Mouse (Mus musculus) adrenal gland, adult 2 months (tissue): Measurements from ENCODE around the gene Insrr. TPM values are rescaled to one million over a fixed set of nuclear protein-coding genes. Genes with fewer than 3 reads are reported as not detected.
"Not testable (repeated sequence)": the region's sequence is repeated elsewhere in the genome, so short reads cannot be mapped to it uniquely, and the experiment has no call there.

Experiments used
- DNase-seq: peaks from one replicate; pipeline ENCODE4 v3.0.0; 2021
- polyA plus RNA-seq: library from polyadenylated mRNA; depleted of rRNA; stranded (reverse); fragments of >200 nt; gene quantifications from 2 replicates; pipeline ENCODE4 v1.2.3, GENCODE M21; 2012
- total RNA-seq, 2 experiments: library from RNA; stranded (reverse); gene quantifications; 2 replicates each; pipeline ENCODE4 v1.2.3; 2021

The Insrr gene
- total and polyA plus RNA-seq, 3 experiments: 0.52 to 1.2 (median 0.69) TPM

DNA sequence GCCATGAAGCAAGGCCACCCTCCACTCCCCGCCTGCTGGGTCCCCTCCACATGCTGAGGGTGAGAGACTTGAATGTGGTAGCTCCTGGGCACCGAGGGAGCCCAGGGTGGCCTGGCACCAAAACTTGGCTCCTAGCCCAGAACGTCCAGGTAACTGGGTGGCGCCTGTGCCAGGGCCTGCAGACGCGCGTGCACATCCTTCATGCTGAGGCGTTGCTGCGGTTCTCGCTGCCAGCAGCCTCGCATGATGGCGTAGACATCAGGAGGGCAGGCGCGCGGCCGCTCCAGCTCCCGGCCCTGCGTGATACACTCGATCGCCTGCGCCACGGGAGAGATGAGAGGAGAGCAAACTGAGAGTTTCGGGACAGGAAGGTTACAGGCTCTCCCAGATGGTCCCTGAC lies 18.5 kb upstream of the Insrr start:
- DNase-seq: no peak

DNA sequence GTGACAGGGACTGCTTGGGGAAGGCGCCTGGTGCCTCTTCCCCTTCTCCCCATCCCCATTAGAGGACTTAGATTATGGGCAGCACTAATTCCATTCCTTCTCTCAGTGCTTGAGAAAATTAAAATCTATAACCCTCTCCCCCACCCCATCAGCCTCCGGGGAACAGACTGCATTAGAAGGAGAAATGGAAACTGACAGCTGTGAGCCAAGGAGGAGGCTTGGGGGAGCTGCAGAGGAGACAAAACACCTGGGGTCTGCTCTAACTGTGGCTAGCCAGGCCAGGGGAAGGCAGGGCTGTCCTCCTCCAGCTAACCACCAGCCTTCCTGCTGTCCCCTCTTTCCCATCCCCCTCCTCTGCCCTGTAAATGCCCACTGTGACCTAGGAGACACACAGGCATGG lies 17.7 kb upstream of the Insrr start:
- DNase-seq: no peak

DNA sequence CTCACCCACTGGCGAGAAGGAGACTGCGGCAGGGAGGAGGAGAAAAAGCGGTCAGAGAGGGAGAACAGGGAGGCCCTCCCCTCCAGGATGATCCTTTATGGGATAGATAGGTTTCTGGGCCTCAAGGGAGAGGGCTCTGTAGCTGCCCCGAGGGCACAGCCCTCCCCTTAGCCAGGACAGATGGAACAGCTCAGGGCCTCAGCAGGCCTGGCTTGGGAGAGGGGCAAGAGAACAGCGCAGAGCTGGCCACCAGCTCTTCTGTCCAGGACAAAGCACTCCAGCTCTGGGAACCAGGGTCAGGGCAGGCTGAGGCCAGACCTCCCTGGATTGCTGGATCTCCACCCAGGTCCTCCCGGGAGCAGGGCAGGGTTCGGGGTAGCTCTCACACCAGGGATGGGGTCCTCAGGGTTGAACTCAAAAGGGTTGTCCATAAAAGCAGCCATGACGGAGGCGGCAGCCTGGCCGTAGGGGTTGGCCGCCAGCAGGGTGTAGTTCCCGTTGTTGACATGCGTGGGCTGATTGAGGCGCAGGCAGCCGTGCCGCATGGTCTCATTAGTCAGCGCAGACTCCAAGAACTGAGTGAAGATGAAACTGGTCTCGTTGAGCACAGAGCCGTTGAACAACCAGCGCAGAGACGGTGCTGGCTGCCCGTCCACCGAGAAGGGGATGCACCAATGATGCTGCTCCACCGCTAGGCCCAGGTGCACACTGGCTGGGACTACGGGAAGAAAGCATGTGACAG lies 13.3 kb upstream of the Insrr start:
- DNase-seq: no peak

DNA sequence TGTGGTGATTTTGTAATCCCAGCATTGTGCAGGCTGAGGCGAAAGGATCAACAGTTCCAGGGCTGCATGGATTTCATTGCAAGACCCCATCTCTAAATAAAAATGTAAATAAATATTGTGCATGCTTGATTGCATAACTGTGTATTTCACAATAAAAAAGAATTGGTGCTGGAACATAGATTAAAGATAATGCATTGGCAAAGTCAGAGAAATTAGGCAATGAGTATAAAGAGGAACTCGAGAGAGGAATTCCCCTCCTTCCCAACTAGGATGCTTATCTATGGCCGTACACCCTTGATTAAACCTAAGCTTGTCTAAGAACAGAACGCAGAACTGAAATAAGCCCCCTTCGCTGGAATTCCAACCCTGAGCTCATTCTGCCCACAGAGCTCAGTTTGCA lies 11.6 kb upstream of the Insrr start:
- DNase-seq: no peak

DNA sequence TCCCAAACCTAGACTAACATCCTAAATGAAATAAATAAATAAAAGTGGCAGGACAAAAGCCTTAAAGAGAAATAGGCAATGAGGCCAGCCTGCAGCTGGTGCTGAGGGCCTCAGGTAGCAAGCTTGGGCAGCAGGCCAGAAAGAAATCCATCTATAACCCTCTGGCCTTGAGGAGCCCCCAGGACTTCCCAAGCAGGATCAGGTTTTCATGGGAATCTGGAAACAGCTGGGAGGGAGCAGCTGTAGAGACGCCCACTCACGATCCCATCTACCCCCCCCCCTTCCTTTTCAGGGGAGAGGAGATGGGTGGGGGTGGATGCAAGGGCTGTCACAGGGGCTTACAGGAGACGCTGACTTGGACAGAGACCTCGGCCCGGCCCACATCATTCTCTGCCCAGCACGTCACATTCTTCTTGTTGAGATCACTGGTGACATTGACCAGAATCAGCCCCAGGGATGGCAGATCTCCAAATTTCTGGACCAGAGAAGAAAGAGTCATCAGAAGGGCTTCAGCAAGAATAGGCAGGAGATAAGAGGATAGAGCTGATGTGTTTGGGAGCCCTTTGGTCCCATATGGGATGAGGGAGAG lies 11.0 kb upstream of the Insrr start:
- peak; percentile 55 for DNase-seq

DNA sequence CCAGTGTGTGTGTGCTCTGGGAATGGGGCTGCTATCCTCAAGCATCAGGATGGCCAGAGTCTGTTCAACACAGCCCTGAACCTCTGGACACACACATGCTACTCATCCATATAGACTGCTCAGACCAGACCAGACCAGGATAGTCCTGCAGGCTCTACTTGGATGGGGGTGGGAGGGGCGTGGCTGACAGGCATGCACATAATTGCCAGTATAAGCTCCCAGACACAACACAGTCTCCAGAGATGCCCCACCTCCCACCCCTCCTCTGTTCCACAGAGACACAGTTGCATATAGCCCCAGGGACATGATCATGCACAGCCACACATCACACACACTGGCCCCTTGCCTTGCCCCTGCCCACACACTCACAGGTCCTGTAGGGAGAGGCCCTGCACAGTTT lies 7.5 kb upstream of the Insrr start:
- no peak for DNase-seq

DNA sequence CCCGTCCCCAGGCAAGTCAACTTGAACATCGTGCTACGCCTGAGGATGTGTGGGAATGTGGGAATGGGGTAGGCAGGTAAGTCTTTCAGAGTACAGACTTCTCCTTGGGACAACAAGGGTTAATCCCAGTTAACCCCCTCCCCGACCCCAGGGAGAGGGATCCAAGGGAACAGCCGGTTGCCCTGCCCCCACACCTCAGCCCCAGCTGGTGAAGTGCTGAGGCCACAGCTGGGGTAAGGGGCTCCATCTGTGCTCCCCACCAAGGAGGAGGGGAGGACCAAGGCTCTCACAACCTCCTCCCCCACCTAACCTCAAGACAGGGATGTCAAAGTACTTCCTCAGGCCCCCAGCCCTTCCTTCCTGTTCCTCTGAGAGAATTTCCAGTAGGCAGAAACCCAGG lies 7.0 kb upstream of the Insrr start:
- no peak for DNase-seq

DNA sequence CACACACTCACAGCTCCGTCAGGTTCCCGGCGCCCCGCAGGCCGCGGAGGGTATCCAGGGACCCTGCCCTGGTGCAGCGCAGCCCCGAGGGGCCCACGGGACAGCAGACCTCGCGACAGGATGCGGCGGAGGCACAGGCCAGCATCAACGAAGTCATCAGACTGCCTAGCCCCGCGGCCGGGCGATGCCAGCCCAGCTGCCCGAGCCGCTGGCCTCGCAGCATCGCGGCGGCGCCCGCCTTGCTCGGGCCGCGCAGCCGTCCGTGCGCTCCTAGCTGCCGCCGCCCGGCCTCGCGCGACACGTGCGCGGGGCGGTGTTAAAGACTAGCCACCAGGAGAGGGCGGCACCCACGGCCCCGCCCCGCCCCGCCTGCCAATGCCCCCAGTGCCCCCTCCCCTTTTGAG lies 1.8 kb upstream of the Insrr start, which contains the start of gene Ntrk1:
TSS of gene Ntrk1 (minus strand) at position 241 of the 404 bp plus-strand sequence.
- peak; percentile 30 for DNase-seq

DNA sequence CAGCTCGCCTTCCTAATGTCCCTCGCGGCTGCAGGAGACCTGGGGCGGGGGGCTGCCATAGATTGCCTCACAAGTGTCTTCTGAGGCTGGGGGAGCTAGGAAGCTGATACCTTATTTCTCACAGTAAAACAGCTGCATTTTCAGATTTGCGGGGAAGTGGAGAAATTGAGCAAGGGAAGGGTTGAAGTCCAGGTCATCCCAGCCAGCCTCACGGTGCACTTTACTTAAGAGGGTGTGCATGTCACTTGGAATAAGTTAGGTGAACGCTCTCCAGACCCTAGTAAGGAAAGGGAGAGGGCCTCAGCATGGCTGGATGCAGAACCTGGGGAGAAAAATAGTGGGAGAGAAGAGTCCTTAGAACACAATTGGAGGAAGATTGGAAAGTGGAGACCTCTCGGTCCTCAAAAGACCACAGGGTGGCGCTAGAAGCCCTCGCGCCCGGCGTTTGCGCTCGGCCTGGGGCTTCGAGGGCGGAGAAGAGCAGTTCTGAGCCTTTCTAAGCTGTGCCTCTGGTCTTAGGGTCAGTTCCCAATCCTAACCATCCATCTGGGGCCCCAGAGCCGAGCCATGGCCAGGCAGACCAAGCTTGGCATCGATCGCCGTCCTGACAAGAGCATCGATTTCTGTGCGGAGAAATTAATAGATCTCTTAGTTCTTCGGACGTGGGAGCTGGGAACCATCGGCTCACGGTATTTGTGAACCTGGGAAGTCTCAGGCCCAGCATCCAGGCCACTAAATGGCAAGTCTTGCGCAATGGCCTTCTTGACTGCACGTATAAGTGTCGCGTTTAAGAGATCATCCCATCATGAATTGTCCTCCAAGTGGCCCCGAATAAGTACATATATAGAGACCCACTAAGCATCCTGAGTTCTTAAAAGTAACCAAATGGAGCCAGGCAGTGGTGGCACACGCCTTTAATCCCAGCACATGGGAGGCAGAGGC lies 1.1 kb upstream of the Insrr start:
- peak; percentile 59 for DNase-seq

DNA sequence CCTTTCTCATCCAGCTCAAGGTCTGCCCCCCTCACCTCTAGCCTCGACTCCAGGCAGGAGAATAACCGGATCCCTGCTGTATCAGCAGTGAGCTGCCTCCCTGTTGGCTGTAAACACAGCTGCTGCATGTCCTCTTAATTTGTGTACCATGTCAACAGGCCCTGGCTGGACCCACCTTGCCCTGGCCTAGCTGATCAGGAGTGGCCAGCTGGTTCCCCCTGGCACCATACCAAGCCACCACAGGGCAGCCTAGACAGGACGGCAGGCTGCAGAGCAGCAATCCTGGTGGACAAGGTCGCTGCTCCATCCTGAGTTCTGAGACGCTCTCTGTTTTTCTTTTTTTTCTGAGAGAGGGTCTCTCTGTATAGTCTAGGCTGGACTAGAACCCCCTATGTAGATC lies 4.9 kb downstream of the Insrr start:
- DNase-seq: no peak

DNA sequence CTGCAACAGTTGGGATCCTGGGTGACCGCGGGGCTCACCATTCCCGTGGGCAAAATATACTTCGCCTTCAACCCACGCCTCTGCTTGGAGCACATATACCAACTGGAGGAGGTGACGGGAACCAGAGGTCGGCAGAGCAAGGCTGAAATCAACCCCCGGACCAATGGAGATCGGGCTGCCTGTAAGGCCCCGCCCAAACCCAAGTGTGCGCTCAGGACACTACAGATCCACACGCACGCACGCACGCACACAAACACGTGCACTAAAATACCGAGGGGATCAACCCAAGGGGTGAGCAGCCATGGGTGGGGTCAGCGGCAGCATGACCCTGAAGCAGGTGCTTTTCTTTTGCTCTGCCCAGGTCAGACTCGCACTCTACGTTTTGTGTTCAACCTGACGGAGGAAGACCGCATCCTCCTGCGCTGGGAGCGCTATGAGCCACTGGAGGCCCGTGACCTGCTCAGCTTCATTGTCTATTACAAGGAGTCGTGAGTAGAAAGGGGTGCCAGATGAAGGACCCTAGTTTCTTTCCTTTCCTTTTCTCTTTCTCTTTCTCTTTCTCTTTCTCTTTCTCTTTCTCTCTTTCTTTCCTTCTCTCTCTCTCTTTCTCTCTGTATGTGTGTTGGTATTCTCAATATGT lies 7.4 kb downstream of the Insrr start:
- peak; percentile 39 for DNase-seq

DNA sequence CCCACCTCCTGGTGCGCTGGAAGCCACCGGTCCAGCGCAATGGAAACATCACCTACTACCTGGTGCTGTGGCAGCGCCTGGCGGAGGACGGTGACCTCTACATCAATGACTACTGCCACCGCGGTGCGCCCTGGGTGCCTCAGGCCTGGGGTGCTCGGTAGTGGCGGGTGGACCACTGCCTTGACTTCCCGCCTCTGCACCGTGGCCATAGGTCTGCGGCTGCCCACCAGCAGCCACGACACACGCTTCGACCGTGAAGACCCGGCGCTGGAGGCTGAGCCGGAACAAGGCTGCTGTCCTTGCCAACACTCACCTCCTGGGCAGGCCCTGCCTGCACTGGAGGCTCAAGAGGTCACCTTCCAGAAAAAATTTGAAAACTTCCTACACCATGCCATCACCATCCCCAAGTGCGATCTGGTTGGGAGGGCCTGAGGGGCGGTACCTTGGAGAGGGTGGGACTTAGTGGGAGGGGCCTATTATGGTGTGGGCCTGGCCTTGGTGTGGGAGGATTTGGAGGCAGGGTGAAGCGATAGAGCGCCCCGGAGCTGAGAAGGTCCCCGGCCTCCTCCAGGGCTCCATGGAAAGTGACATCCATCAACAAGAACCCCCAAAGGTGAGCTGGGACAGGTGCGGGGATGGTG lies 12.7 kb downstream of the Insrr start:
- DNase-seq: peak; percentile 17

DNA sequence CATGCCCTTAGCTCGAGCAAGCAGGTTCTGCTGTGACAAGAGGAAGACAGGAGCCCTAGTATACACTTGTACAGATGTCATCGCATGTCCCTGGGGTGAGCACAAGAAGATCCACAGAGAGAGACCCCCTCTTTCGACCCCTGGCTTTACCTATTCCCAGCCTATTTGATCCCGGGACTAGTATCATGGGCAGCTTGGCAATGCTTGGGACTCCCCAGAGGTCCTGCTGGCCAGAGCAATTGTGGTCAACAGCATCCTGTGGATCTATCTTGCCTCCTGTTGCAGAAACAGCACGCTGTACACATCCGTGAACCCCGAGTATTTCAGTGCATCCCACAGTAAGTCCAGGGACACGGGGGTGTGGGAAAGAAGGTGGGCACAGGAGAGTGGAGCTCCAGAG lies 14.5 kb downstream of the Insrr start:
- DNase-seq: no peak

DNA sequence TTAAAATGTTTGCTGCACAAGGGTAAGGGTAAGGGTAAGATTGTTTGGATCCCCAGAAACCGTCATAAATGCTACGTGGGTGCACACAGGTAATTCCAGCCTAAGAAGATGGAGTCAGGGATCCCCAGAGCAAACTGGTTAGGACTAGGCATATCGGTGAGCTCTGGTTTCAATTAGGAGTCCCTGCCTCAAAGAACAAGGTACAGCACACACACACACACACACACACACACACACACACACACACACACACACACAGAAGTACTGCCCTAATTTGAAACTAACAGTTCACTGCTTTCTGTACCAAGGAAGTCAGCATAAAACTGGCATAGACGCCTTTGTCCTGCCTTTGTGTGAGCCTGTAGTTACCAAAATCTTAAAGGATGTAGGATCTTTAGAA lies 15.7 kb downstream of the Insrr start:
- DNase-seq: no peak

DNA sequence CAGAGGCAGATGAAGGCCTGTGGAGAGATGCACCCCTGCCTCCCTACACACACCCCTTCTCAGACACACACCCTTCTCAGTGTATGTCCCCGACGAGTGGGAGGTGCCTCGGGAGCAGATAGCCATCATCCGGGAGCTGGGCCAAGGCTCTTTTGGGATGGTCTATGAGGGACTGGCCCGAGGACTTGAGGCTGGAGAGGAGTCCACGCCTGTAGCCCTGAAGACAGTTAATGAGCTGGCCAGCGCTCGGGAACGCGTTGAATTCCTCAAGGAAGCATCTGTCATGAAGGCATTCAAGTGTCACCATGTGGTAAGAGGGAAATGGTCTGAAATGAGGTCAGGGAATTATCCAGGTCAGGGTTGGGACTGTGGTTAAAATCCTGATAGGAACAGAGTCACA lies 16.1 kb downstream of the Insrr start:
- no peak for DNase-seq

DNA sequence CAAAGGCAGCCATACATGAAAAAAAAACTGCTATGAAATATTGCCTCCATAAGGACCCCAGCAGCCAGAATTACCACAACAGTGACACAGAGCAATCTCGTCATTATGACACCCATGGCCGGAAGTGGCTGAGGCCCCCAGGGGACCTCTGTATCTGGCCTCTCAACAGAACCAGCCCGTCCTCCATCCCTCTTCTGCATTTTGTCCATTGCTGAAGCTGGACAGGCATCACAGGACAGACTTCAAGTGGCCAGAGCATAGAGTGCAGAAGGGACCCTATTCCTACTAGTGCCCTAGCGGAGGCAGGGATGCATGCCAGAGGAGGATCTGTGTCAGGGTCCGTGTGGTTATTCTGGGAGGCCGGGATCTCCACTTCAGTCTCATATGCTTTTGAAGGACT lies 19.4 kb downstream of the Insrr start:
- DNase-seq: no peak

DNA sequence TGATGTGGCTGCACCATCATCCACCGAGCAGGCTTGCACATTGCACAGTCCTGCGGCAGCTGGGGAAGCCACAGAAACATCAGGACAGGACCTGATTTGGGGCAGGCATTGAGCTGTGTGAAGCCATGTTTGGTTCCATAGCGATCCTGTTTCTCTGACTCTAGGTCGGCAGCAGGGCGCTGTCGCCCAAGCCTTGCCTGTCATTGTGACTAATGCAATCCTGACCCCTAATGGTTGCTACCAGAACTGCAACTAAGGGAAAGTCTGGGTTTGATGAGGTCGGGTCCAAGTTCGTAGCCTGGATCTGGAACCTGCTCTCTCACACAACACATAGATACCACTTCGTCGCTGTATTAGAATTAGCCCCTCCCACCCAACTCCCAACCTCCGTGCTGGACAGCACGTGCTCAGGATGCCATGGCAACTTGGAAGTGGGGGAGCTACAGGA lies 19.9 kb downstream of the Insrr start:
- DNase-seq: peak; percentile 68

DNA sequence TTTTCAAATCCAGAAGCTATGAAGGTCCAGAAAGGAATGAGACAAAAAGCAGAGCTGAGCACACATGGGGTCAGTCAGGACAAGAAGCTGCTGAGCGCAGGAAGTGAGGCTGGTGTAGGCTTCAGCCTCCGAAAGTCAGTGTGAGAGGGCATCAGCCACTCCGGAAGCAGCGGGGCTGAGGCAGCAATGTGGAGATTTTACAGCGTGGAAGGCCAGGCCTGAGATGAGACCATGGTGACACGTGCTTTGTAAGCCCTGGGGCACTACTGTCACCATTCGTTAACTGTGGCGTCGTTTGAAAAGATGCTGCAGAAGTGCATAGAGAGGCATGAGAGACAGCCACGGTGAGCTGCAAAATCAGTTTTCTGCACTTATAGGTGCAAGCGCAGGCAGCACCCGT lies 21.5 kb downstream of the Insrr start:
- DNase-seq: no peak

DNA sequence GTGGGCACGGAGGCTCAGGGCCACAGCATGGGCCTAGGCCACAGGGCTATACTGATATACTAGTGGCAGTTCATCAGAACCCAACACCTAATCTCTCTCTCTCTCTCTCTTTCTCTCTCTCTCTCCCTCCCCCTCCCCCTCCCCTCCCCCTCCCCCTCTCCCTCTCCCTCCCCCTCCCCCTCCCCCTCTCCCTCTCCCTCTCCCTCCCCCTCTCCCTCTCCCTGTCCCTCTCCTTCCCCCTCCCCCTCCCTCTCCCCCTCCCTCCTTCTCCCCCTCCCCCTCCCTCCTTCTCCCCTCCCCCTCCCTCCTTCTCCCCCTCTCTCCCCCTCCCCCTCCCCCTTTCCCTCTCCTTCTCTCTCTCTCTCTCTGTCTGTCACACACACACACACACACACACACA lies 27.5 kb downstream of the Insrr start, which contains the start of gene Pear1:
TSS of gene Pear1 (minus strand) at position 101 of the 400 bp plus-strand sequence.
- not testable (repeated sequence) for DNase-seq

DNA sequence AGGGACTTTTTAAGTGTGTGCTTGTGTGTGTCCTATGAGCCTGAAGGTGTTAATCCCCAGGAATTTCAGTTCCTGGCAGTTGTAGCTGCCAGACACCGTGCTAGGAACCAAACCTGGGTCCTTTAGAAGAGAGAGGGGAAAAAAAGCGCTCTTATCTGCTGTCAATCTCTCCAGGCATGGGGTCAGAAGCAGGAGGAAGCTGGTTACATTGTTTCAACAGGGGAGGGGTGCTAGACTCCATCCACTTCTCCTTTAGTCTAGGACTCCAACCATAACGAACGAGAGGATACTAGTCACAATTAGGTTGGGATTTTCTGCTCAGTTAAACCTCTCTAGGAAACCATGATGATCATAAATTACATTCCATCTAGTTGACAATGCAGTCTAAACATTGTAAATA lies 31.7 kb downstream of the Insrr start:
- DNase-seq: no peak

DNA sequence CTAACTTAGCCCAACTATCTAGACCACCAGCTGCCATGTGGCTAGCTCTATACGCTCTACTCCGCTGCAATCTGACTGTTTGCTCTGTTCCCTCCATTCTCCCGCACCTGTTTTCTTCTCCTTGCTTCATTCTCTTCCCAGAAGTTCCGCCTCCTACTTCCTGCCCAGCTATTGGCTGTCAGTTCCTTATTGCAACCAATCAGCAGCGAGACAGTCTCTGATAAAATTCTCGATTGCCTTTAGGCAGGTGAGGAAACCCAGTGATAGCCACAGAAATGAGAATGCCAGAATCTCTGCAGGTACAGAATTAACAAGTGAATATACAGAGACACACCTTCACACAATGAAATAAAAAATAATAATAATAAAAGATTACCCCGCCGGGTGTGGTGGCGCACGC lies 32.3 kb downstream of the Insrr start:
- no peak for DNase-seq
